Mouse (Mus musculus) small intestine, adult 2 months (tissue): ENCODE measurements around the gene Stard5.

Experiments
- CTCF ChIP-seq: fragments of 200-500 bp; IDR thresholded peaks from 2 replicates; pipeline ENCODE4 v1.5.1; 2012; ENCODE audit warnings: low read depth, mild to moderate bottlenecking, control low read depth, inconsistent platforms, low read length, moderate library complexity, mixed read lengths; ENCODE audit not compliant: insufficient replicate concordance, insufficient read length; ENCODE audit errors: extremely low read depth
- POLR2A ChIP-seq: fragments of 200-500 bp; IDR thresholded peaks from 2 replicates; pipeline ENCODE4 v1.6.1; 2012; ENCODE audit warnings: low read depth, mild to moderate bottlenecking, control low read depth, inconsistent platforms, low read length, moderate library complexity

GRCm38 (mm10) chr7:83598997-83599912 is 32.5 kb upstream of the Stard5 start:
- no peak for TF ChIP-seq CTCF
- no peak for TF ChIP-seq POLR2A
